Mouse (Mus musculus): ENCODE data around the gene Itpr1. TPM values are rescaled to one million over a fixed set of nuclear protein-coding genes. Genes with fewer than 3 reads are reported as not detected.

The Itpr1 gene
- total and polyA plus RNA-seq, 3 experiments, result 9.3 to 25.7 (median 19.0) TPM

DNA sequence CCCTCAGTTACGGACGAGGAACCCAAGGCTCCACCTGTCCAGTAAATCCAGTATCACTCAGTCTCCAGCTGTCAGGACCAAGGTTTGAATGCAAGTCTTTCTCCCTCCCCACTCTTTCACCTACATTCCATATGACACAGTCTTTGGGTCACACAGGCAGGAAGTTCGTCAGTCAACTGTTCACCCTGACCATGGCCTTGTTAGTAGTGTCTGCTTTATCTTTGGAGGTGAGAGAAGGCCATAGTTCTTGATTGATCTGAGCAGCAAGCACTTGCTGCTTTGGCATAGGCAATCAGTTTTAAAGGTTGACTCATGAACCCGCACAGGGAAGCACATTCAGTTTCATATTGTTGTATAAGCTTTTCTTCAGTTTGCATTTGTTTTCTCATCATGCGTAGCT is 240.7 kb downstream of the Itpr1 start:
- Histone ChIP-seq H3K4me1 (ENCODE audit: insufficient read depth, low read depth, low read length) (no peaks in the 10 kb centered on the region), H3K9me3 (replicated peaks) (no peaks in the 10 kb centered on the region), H3K27me3 (ENCODE audit: insufficient read depth, low read length) (no peaks in the 10 kb centered on the region), H3K4me3 (ENCODE audit: low read depth, low read length) (no peak overlapping the region), H3K36me3 (replicated peaks) (peaks cover 24% of the 10 kb centered on the region)
- ATAC-seq (ENCODE audit: extremely low read depth, insufficient number of reproducible peaks, low FRiP score, poor library complexity, severe bottlenecking) (no peak), DNase-seq (ENCODE audit: low spot score) (no peak)
- no peak for TF ChIP-seq POLR2AphosphoS5 (IDR thresholded peaks at IDR 0.05; ENCODE audit: insufficient replicate concordance, low read depth, low read length)
- TF ChIP-seq GATA1 (IDR thresholded peaks at IDR 0.05; ENCODE audit: borderline replicate concordance, low read length), result no peak
- no peak for TF ChIP-seq GATA2 (IDR thresholded peaks at IDR 0.05; ENCODE audit: borderline replicate concordance, low read depth, low read length)
- TF ChIP-seq TAL1 (conservative IDR thresholded peaks at IDR 0.05; ENCODE audit: low read depth, low read length), result no peak
- no peak for TF ChIP-seq CTCF (IDR thresholded peaks at IDR 0.05; ENCODE audit: low read depth, low read length)

GRCm38 (mm10) chr6:108454061-108454891 is 241.4 kb downstream of the Itpr1 start:
- Histone ChIP-seq H3K4me3 (ENCODE audit: low read depth, low read length) (no peak overlapping the region), H3K36me3 (replicated peaks) (peaks cover 30% of the 10 kb centered on the region), H3K4me1 (ENCODE audit: insufficient read depth, low read depth, low read length) (no peaks in the 10 kb centered on the region), H3K27me3 (ENCODE audit: insufficient read depth, low read length) (no peaks in the 10 kb centered on the region), H3K9me3 (replicated peaks) (no peaks in the 10 kb centered on the region)
- ATAC-seq (ENCODE audit: extremely low read depth, insufficient number of reproducible peaks, low FRiP score, poor library complexity, severe bottlenecking) (no peak), DNase-seq (ENCODE audit: low spot score) (no peak)
- no peak for TF ChIP-seq POLR2AphosphoS5 (IDR thresholded peaks at IDR 0.05; ENCODE audit: insufficient replicate concordance, low read depth, low read length)
- no peak for TF ChIP-seq GATA2 (IDR thresholded peaks at IDR 0.05; ENCODE audit: borderline replicate concordance, low read depth, low read length)
- TF ChIP-seq CTCF (IDR thresholded peaks at IDR 0.05; ENCODE audit: low read depth, low read length), result no peak

DNA sequence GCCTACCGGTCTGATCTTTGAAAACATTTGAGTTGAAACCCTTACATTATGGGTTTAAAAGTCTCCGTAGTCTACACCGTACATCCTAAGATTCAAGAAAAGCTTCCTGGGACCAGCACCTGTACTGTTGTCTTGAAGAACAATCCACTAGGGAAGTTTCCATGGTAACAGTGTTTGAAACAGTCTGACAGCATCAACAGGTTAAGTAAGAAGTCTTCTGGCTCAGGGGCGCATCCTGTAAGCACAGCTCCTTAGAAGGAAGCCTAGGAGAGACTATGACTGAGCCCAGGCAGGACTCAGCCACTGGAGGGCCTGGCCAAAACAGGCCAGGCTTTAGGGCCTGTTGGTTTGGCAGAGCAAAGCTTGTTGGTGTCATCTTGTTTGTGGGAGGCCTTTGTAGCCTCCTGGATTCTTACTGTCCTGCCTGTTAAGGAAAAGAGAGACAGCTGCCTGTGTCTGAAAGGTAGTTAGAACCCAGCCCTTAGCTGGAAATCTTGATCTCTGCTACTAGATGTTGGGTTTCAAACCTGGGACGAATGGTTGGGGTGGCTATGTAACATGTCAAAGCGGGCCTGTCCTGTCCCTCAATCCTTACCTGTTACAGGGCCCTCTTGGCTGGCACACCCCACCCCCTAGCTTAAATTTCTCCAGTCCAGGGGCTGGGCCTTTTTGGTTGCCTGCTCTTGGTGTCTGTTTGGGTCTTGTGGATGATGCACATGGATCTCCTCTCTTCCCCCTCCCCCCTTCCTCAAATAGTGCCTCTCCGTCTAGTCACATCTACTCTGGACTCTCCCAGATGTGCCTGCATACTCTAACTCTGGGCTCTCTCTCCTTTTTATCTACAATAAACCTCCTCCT is 242.3 kb downstream of the Itpr1 start:
- peaks cover 32% of the 10 kb centered on the region for H3K36me3 ChIP-seq (replicated peaks)
- DNase-seq (ENCODE audit: low spot score), result no peak
- H3K27me3 ChIP-seq (ENCODE audit: insufficient read depth, low read length), result no peaks in the 10 kb centered on the region
- no peak for TF ChIP-seq POLR2AphosphoS5 (IDR thresholded peaks at IDR 0.05; ENCODE audit: insufficient replicate concordance, low read depth, low read length)
- no peak for TF ChIP-seq GATA1 (IDR thresholded peaks at IDR 0.05; ENCODE audit: borderline replicate concordance, low read length)
- no peak for TF ChIP-seq TAL1 (conservative IDR thresholded peaks at IDR 0.05; ENCODE audit: low read depth, low read length)
- TF ChIP-seq GATA2 (IDR thresholded peaks at IDR 0.05; ENCODE audit: borderline replicate concordance, low read depth, low read length), result no peak
- TF ChIP-seq CTCF (IDR thresholded peaks at IDR 0.05; ENCODE audit: low read depth, low read length), result no peak
- ATAC-seq (ENCODE audit: extremely low read depth, insufficient number of reproducible peaks, low FRiP score, poor library complexity, severe bottlenecking), result no peak
- no peak overlapping the region for H3K4me3 ChIP-seq (ENCODE audit: low read depth, low read length)
- H3K9me3 ChIP-seq (replicated peaks), result no peaks in the 10 kb centered on the region
- no peaks in the 10 kb centered on the region for H3K4me1 ChIP-seq (ENCODE audit: insufficient read depth, low read depth, low read length)

DNA sequence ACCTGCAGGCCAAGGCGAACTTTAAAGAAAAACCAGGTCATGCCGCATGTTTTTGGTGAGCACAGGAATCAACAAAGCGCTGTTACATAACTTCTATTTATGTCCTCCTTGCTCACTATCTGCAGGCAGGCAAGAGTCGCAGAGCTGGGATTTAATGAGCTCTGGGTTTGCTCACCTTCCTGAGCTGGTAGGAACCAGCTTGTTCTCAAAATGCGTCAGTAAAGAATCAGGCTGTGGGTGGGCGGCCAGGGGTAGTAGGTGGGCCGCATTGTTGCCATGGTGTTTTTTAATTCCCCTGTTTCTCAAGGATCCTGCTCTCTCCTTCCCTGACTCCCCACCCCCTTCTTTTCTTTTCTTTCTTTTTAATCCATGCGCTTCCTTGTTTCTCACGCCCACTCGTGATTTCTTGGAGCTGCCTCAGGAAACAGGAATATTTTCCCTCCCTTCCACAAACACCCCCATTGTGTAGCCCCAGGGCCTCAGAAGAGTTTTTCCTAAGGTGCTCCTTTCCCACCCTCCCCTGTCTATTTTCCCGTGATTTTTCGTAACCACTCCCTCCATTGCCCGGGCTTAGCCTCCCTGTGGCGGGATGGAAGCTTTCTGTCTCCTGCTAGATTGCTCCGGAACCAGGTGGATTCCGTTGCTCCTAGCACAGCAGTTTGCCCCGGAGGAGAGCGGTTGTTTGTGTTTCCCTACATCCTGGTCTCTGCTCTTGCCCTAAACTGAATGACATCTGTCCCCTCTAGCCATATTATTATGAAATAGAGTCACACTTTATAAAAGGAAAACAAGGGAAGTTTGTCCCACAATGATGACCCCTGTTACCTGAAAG is 243.6 kb downstream of the Itpr1 start:
- no peaks in the 10 kb centered on the region for H3K27me3 ChIP-seq (ENCODE audit: insufficient read depth, low read length)
- ATAC-seq (ENCODE audit: extremely low read depth, insufficient number of reproducible peaks, low FRiP score, poor library complexity, severe bottlenecking) (no peak), DNase-seq (ENCODE audit: low spot score) (no peak)
- no peaks in the 10 kb centered on the region for H3K9me3 ChIP-seq (replicated peaks)
- H3K36me3 ChIP-seq (replicated peaks), result peaks cover 35% of the 10 kb centered on the region
- H3K4me1 ChIP-seq (ENCODE audit: insufficient read depth, low read depth, low read length), result no peaks in the 10 kb centered on the region
- no peak for TF ChIP-seq GATA2 (IDR thresholded peaks at IDR 0.05; ENCODE audit: borderline replicate concordance, low read depth, low read length)
- no peak for TF ChIP-seq CTCF (IDR thresholded peaks at IDR 0.05; ENCODE audit: low read depth, low read length)
- no peak for TF ChIP-seq TAL1 (conservative IDR thresholded peaks at IDR 0.05; ENCODE audit: low read depth, low read length)
- no peak for TF ChIP-seq POLR2AphosphoS5 (IDR thresholded peaks at IDR 0.05; ENCODE audit: insufficient replicate concordance, low read depth, low read length)
- TF ChIP-seq GATA1 (IDR thresholded peaks at IDR 0.05; ENCODE audit: borderline replicate concordance, low read length), result no peak
- H3K4me3 ChIP-seq (ENCODE audit: low read depth, low read length), result no peak overlapping the region

DNA sequence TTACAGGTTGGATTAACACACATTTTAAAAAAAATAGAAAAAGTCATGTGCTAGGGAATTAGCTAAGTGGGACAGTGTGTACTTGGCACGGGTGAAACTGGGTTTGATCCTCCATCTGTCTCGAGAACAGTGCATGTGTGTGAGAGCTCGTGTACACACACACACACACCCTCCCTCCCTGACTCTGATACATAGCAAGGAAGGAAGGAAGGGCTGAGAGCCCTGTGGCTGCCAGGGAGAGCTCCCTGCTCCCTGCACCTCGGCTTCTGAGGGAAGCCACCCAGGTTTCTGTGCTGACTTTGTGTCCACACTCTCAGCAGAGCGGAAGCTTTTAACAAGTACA is 244.1 kb downstream of the Itpr1 start:
- H3K27me3 ChIP-seq (ENCODE audit: insufficient read depth, low read length), result no peaks in the 10 kb centered on the region
- TF ChIP-seq CTCF (IDR thresholded peaks at IDR 0.05; ENCODE audit: low read depth, low read length) (no peak), POLR2AphosphoS5 (IDR thresholded peaks at IDR 0.05; ENCODE audit: insufficient replicate concordance, low read depth, low read length) (no peak), GATA1 (IDR thresholded peaks at IDR 0.05; ENCODE audit: borderline replicate concordance, low read length) (no peak), GATA2 (IDR thresholded peaks at IDR 0.05; ENCODE audit: borderline replicate concordance, low read depth, low read length) (no peak), TAL1 (conservative IDR thresholded peaks at IDR 0.05; ENCODE audit: low read depth, low read length) (no peak)
- DNase-seq (ENCODE audit: low spot score) (no peak), ATAC-seq (ENCODE audit: extremely low read depth, insufficient number of reproducible peaks, low FRiP score, poor library complexity, severe bottlenecking) (no peak)
- H3K4me1 ChIP-seq (ENCODE audit: insufficient read depth, low read depth, low read length), result no peaks in the 10 kb centered on the region
- H3K9me3 ChIP-seq (replicated peaks), result no peaks in the 10 kb centered on the region
- H3K36me3 ChIP-seq (replicated peaks), result peaks cover 34% of the 10 kb centered on the region
- no peak overlapping the region for H3K4me3 ChIP-seq (ENCODE audit: low read depth, low read length)
